Mouse (Mus musculus) ES-Bruce4 (cell line): ENCODE measurements around the gene Otud3.

ENCODE experiments used
- CTCF ChIP-seq: IDR thresholded peaks from one replicate; pipeline ENCODE4 v1.8.1; 2011; ENCODE audit warnings: low read depth, low read length
- EP300 ChIP-seq: IDR thresholded peaks from 2 replicates; pipeline ENCODE4 v1.6.1; 2011; ENCODE audit warnings: low read depth, low read length; ENCODE audit not compliant: insufficient read depth
- POLR2A ChIP-seq: IDR thresholded peaks from one replicate; pipeline ENCODE4 v1.8.1; 2011; ENCODE audit warnings: low read length; ENCODE audit not compliant: insufficient read depth

GRCm38 (mm10) chr4:138879808-138880207 lies 33.9 kb downstream of the Otud3 start:
- TF ChIP-seq CTCF (no peak), POLR2A (no peak), EP300 (no peak)
